ENCODE assay signal across 8 mouse cellular contexts in the genomic region with DNA sequence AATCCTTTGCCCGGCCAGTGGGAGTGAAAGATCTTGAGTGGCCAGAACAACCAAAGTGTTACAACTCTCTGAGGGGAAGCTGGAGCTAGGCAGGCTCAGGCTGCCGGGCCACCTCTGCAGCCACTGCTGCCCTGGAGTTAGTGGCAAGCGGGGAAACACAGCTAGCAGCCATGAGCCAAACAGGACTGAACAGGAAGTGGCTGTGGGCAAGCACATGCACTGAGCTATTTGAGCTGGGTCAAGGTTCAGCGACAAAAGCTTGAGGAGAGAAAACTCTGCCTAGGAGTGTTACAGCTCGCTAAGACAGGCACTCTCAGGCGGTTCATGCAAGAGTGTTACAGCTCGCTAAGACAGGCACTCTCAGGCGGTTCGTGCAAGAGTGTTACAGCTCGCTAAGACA. TPM values are rescaled to one million over a fixed set of nuclear protein-coding genes. Genes with fewer than 3 reads are reported as not detected.
DNase-seq lines count a peak whose midpoint lies in the region; ATAC-seq lines count a peak whose summit lies in the region.

No protein-coding gene starts in this region.

- H3K4me1 ChIP-seq in kidney, embryonic 15.5 days = peaks cover 28% of the 10 kb centered on the region
- H3K4me1 ChIP-seq in megakaryocyte, embryonic 14.5 days = peaks cover 98% of the 10 kb centered on the region

- H3K36me3 ChIP-seq in kidney, embryonic 15.5 days = peaks cover 17% of the 10 kb centered on the region
- peaks cover 61% of the 10 kb centered on the region for H3K36me3 ChIP-seq in megakaryocyte, embryonic 14.5 days (replicated peaks; ENCODE audit: low read length)

- H3K4me2 ChIP-seq in kidney, embryonic 15.5 days = no peak overlapping the region

- H3K9me3 ChIP-seq in kidney, embryonic 15.5 days (replicated peaks) = no peaks in the 10 kb centered on the region
- no peaks in the 10 kb centered on the region for H3K9me3 ChIP-seq in megakaryocyte, embryonic 14.5 days

- H3K27ac ChIP-seq in kidney, embryonic 15.5 days = peak overlapping the region; percentile 42; the same call in 1 of the 2 replicates

- WGBS in kidney, embryonic 15.5 days = 58% methylated on average over 10 of the region's 10 CpGs

- H3K9ac ChIP-seq in kidney, embryonic 15.5 days = no peak overlapping the region

- peak; percentile 74 for ATAC-seq in common myeloid progenitor, adult 5-6 weeks (replicated peaks; ENCODE audit: low read depth, poor library complexity, severe bottlenecking)
- ATAC-seq in kidney, embryonic 15.5 days (replicated peaks; ENCODE audit: low FRiP score) = no peak

- DNase-seq in gastrocnemius, postnatal 25 days = peak; percentile 16
- DNase-seq in gastrocnemius, postnatal 4 days (ENCODE audit: low spot score in 2 of 2) = no peak
- no peak for DNase-seq in left cerebral cortex, adult 11 months (ENCODE audit: low spot score)
- DNase-seq in frontal cortex, adult 2 months (ENCODE audit: extremely low spot score in 1 of 2, low spot score in 1 of 2) = no peak
- no peak for DNase-seq in layer of hippocampus, adult 18-20 months (ENCODE audit: low spot score in 2 of 2)

- no peaks in the 10 kb centered on the region for H3K27me3 ChIP-seq in kidney, embryonic 15.5 days
- H3K27me3 ChIP-seq in megakaryocyte, embryonic 14.5 days (replicated peaks) = no peaks in the 10 kb centered on the region

- H3K4me3 ChIP-seq in kidney, embryonic 15.5 days (replicated peaks) = no peak overlapping the region
- peak overlapping the region; percentile 73 for H3K4me3 ChIP-seq in megakaryocyte, embryonic 14.5 days (replicated peaks)

RNA-seq across cellular contexts. Expression of gene Ywhab, which starts 12.2 kb away (rescaled TPM):
- 10 to 100 TPM; 39.6 to 54.5 TPM for total RNA-seq in gastrocnemius, postnatal 25 days (2021)
- 100 to 1,000 TPM; 129 to 132 TPM for total RNA-seq in gastrocnemius, postnatal 4 days (2021)
- 79.0 and 109 TPM in 2 replicates for total RNA-seq in common myeloid progenitor, adult 5-6 weeks (2017)
- polyA plus RNA-seq in kidney, embryonic 15.5 days (2015; fragmentation: Nextera tagmentation; extraction: Ambion mirVana) = 304 and 307 TPM in 2 replicates
- 18.6 and 40.5 TPM in 2 replicates for polyA plus RNA-seq in megakaryocyte, embryonic 14.5 days (2012; ENCODE audit: insufficient read depth, low replicate concordance)
- 291 and 293 TPM in 2 replicates for polyA plus RNA-seq in frontal cortex, adult 2 months (2012; rRNA removed)
- total RNA-seq in layer of hippocampus, adult 18-20 months (2021) = 100 to 1,000 TPM; 508 to 533 TPM

RNA-seq across cellular contexts. Expression of gene Pabpc1l, which starts 18.3 kb away (rescaled TPM):
- total RNA-seq in gastrocnemius, postnatal 25 days (2021) = 1 to 10 TPM in 1 of 2 experiments, not detected in 1; 1.5 TPM
- 1 to 10 TPM; 3.8 to 4.8 TPM for total RNA-seq in gastrocnemius, postnatal 4 days (2021)
- 0.37 TPM in 1 of 2 replicates, not detected in the other for total RNA-seq in common myeloid progenitor, adult 5-6 weeks (2017)
- 2.4 and 4.1 TPM in 2 replicates for polyA plus RNA-seq in kidney, embryonic 15.5 days (2015; fragmentation: Nextera tagmentation; extraction: Ambion mirVana)
- polyA plus RNA-seq in megakaryocyte, embryonic 14.5 days (2012; ENCODE audit: insufficient read depth, low replicate concordance) = not detected in 2 replicates
- 1.0 and 2.1 TPM in 2 replicates for polyA plus RNA-seq in frontal cortex, adult 2 months (2012; rRNA removed)
- total RNA-seq in layer of hippocampus, adult 18-20 months (2021) = under 1 TPM; 0.36 to 0.37 TPM
